Mouse (Mus musculus) yolk sac, embryonic 10.5 days (tissue): ENCODE measurements around the gene H2-DMb2.
"Not testable (repeated sequence)": the region's sequence is repeated elsewhere in the genome, so short reads cannot be mapped to it uniquely, and the experiment has no call there.

Experiments used
- DNase-seq: peaks from one replicate; pipeline ENCODE4 v3.0.0-alpha.2; 2017; ENCODE audit warnings: low spot score

The H2-DMb2 gene

DNA sequence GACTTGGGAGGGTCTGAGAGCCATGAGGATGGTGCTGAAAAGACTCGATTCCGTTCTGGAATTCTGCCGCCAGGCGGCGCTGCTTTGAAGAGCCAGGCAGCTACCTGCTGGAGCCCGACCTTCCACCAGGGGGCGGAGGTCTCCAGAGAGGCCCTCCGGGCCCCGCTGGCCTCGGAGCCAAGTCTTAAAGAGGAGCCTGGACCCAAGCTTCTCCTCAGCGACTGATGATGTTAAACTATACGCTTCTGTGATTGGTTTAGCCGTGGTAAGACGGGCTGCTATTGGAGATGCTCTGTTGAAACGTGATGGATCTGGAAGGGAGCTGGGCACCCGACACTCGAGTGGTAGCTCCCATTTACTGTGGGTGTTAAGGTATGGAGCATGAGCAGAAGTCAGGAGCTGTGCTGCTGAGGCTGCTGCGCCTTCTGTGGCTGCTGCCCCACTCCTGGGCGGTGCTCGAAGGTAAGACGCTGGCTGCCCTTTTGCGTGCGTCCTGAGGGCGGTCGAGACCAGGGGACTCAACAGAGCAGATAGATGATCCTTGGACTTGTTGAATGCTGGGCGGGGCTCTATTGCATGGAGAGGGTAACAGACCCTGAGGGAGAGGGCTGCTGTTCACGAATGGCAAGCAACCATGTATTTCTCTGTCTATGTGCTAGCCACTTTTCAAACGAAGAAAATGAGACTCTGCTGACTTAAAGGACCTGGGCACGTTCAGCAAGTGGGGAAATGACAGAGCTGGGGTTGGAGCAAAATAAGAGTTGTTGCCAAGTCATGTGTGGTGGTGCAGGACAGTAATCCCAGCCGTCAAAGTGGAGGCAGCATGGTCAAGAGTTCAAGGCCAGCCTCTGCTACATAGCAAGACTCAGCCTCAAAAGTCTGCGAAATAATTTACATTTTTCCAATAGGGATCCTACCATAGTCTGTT is 7.5 kb upstream of the H2-DMb2 start:
- DNase-seq, result peak; percentile 90

DNA sequence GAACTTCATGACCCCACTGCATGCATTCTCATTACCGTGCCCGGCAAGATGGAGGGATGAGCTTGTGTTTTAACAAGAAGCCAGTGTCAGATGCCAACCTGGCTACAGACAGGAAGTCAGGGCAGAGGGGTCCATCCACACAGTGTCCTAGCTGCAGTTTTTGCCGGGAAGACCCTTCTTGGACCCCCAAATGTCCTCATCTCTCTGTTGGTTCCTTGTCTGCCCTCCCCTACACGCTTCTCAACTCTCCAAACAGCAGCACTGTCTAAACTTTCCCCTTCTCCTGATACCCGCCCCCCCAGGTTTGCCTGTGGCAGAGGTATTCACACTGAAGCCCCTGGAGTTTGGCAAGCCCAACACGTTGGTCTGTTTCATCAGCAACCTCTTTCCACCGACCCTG is 5.5 kb upstream of the H2-DMb2 start:
- DNase-seq, result no peak

DNA sequence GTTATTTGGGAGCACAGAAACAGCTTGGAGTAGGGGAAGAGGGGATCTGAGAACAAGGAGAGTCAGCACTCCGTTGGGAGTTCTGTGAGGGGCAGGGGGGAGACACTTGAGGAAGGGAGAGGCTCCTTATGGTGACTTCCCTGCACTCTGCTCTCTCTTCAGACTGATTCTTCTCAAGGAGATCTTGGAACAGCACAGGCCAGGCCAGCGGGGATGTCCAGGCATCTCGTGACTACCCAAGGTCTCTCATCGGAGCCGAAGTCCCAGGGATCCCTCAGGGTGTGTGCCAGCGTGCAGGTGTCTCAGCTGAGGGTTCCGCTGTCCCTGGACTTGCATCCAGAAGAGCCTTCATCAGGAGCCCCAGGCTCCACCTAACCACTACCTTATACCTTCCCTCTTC is 4.5 kb upstream of the H2-DMb2 start:
- DNase-seq, result no peak

DNA sequence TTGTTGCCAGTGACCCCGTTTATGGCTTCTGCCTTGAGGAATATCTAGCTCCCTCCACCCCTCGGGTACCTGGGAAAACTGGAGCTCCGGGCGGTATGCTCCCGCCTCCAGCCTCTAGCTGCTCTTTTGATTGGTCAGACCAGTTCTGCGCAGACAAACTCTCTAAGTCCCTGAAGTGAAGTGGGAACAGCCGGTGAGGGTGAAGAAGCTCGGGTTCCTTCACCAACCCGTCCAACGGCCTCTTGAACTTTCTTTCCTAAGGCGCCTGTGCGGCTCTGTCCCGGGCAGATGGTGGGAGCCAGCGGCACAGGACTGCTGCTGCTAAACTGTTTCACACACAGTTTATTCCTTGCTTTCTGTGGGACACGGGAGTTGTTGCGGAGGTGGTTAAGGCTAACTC is 3.7 kb upstream of the H2-DMb2 start:
- peak; percentile 51 for DNase-seq

DNA sequence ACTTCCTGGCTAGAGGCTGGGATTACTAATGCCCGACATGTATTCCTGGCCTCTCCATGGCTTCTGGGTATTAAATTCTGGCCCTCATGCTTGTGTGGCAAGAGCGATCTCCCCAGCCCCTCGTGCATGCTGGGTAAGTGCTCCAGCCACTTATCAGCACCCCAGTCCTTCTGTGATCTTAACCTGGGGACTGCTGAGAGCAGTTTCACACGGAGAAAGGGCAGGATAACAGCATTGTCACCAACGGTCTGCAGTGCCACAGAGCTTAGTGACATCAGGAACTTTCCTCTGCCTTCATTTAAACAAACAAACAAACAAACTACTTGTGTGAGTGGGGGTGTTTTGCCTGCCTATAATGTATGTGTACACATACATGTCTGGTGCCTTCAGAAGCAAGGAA is 2.9 kb upstream of the H2-DMb2 start:
- DNase-seq, result no peak

DNA sequence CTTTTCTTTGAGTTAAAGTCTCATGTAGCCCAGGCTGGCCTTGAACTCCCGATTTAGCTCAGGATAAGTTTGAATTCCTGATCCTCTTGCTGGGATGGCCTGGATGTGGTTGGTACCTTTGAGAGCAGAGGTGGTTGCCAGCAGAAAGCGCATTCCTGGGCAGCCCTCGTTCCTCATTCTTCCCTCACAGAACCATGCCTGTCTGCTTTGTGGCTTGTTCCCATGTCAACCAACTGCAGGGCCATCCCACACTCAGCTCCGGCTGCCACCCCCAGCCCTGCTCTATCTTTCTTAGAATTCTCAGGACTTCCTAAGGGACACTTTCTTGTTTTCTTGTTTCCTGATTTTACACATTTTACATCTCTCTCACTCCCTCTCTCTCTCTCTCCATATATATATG is 1.7 kb upstream of the H2-DMb2 start:
- no peak for DNase-seq

DNA sequence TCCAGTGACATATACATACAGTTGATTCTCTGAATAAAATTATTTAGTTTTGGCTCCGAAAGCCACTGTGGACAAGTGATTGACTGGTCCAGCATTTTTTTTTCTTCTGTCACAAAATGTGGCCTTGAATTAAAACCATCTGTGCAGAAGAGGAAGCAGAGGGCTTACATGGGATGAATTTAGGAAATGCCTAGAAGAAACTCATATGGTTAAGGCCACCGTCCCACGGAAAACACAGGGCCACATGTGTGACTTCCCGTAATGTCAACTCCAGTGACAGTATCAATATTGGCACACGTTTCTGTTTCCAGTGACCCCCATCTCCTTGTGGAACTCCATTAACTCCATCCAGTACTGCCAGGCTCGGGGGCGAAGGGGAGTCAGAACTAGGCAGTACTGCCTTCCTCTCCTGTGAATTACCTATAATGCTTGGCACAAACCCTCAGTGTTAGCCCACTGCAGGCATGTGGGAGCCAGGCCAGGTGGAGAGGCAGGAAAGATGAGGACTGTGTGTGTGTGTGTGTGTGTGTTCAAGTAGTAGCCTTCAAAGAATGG is 574 bp upstream of the H2-DMb2 start:
- no peak for DNase-seq

DNA sequence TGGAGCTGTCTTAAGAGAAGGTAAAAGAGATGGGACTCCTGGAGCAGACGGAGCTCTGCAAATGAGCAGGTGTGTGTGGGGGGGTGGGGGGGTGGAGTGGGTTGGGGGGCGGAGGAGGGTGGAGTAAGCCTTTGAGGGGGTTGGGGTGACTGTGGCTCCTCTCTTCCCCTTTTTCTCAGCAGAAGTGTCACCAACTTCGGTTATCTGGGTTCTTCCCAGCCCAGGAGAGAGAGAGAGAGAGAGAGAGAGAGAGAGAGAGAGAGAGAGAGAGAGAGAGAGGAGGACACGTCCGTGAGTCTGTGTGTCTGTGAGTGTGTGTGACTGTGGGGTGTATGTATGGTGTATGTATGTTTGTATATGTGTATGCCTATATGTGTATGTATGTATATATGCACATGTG is 354 bp downstream of the H2-DMb2 start:
- no peak for DNase-seq

DNA sequence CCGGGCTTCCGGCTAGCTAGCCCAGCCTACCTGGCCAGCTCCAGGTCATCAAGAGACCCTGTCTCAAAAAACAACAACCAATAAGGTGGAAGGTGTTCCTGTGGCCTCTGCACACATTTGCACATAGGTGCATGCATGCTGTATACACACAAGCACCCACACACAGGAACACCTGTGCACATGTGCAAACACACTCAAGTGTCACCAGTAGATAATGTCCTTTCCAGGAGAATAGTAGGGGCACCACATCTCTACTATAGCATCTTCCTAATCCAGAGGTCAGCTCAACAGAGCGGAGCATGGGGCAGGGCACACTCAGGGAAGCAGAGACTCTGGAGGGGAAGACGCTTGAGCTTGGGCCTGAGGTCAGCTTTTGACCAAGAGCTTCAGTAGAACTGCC is 1.1 kb downstream of the H2-DMb2 start:
- not testable (repeated sequence) for DNase-seq

DNA sequence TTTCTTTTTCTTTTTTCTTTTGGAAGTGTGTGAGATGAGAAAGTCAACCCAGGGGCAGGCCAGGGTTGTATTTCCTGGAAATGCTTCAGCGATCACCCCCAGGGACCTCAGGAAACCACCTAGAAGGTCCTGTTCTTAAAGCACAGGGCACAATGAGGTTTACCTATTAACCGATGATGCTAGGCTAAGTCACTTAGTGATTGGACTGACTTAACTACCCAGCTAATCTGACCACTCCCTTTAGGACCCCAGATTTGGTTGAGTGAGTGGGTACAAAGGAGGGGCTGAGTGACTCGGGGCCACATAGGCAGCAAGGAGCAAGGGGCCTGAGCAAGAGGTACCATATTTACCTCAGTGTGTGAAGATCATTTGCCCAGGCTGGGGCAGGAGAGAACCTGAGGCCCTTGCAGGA is 1.9 kb downstream of the H2-DMb2 start:
- no peak for DNase-seq

DNA sequence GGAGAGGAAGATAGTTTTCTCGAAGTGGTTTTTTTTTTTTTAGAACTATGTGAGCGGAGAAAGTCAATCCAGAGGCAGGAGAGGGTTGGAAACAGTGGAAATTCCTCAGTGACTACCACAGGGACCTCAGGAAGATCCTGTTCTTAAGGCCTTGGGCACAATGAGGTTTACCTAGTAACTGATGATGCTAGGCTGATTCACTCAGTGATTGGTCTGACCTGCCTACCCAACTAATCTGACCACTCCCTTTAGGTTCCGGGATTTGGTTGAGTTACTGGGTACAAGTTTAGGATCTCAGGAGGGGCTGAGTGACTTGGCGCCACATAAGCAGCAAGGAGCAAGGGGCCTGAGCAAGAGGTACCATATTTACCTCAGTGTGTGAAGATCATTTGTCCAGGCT is 9.8 kb downstream of the H2-DMb2 start, which contains the start of gene H2-DMb1:
Gene H2-DMb1 (plus strand): TSS at position 150 of the 400 bp plus-strand sequence.
- DNase-seq, result no peak

DNA sequence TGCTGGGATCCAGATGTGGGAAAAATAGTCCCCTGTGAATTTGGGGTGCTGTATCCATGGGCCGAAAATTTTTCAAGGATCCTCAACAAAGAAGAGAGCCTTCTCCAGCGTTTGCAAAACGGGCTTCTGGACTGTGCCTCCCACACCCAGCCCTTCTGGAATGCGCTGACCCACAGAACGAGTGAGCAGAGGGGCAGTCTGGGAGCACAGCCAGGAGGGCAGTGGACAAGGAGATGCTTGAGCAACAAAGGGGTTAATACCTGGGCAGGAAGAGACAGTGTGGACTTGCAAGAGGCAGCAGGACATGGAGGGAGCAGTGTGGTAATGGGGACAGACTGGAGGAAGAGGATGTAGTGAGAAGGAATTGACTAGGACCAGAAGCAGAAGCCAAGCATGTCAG is 12.4 kb downstream of the H2-DMb2 start:
- DNase-seq, result no peak

DNA sequence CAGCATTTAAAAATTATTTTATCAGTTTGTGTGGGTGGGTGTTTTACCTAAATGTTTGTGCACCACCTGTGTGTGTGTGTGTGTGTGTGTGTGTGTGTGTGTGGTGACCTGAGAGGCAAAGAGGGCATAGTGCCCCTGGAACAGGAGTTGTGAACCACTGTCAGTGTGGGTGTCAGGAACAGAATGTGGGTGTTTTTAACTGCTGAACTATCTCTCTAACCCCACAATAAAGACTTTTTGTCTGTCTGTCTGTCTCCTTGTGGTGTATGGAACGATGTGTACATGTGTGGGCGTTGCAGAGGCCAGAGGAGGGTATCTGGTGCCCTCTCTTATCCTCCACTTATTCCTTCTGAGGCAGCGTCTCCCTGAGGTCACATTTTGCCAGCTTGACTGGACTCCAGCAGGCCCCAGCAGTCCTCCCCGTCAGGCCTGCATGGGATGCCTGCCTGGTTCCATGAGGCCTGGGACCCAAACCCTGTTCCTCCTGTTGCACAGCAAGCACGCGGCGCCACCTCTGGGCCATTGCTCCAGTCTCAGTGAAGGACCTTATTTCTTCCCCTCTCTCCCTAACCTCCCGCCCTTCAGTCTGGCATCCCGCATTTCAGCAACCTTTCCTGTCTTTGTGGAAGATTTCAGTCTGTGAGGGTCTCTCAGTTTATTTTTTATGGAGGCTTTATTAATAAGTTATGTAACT is 21.2 kb downstream of the H2-DMb2 start:
- no peak for DNase-seq

DNA sequence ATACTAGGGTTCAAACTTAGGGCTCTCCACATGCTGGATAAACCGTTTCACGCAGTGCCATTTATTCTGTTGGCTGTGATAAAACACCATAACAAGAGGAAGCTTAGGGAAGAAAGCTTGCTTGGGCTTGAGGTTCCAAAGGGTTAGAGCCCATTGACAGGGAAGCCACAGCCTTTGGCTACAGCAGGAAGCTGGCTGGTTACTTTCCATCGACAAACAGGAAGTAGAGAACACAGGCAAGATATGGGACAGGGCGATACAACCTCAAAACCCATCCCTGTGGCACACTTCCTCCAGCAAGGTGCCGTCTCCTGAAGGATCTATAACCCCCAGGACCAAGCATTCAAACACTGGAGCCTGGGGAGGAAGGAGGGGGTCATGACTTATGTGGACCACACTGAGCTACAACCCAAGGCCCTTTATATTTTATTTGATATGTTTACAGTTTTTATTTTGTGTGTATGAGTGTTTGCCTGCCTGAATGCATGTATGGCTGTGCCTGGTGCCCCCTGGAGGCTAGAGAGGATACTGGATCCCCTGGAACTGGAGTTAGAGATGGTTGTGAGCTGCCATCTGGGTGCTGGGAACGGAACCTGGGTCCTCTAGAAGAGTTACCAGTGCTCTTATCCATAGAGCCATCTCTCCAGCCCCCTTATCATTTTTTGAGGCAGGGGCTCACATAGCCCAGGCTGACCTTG is 22.1 kb downstream of the H2-DMb2 start:
- DNase-seq, result no peak

DNA sequence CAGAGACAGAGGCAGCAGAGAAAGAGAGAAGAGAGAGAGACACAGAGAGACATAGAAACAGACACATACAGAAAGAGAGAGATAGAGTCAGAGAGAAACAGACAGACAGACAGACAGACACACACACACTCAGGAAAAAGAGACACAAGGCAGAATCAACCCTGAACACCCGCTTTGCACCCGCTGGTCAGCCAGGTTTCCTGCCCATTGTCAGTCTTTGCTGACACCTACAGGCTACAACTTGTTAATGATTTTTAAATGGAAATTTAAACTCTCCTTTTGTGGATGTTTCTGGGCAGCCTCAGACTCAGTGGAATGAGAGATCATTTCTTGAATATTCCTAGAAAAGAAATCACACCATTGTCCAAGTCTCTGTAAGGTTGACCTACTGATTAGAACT is 26.2 kb downstream of the H2-DMb2 start:
- peak; percentile 9 for DNase-seq

DNA sequence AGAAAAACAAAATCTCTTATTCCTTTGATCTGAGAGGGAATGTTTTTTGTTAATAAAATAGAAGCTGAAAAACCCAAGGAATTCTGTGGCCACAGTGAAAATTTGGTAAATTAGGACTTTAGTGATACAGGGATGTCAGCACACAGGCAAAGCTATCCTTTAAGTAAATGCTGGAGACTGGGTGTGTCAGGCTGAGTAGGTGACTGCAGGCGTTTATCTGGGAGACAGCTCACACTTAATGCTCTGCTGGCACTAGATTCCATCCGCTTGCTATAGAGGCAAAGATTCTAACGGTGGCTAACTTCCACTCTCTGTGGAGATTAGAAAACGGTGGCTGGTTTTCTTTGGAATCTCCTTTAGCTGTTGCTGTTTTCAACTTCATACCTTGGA is 27.4 kb downstream of the H2-DMb2 start:
- DNase-seq, result no peak

DNA sequence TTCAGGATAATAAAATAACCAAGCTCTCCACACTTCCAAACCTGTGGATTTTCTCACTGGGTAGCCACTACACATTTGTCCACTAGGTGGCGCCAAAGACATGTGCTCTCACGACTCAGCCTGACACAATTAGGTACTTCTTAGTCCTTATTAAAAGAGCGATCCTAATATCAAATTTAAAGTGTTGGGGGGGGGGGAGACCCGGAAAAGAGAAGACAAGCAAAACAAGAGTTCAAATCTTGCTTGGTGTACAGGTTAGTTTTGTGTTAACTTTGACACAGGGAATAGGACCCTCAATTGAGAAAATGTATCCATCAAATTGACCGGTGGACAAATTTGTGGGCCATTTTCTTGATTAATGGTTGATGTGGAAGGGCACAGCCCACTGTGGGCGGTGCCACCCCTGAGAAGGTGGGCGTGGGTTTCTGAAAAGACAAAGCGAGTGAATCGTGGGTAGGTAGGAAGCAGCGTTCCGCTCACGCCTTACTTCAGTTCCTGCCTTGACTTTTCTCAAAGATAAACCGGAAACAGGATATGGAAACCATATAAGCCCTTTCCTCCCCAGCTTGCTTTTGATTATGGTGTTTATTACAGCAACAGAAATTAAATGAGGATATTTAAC is 27.9 kb downstream of the H2-DMb2 start:
- peak; percentile 32 for DNase-seq

DNA sequence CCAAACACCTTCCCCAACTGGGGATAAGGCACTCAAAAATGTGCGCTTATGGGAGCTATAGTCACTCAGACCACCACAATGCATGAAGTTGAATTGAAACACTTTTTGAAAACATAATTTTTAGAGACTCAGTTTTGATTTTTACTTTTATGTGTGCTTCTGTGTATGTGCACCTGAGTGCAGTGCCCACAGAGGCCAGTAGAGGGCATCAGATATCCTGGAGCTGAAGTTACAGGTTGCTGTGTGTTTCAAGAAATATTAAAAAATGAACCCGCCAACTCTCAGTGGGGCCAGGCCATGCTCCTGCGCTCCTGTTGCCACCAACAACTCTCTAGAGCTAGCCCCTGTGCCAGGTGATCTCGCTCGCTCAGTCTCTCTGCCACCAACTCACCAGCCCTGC is 29.4 kb downstream of the H2-DMb2 start:
- no peak for DNase-seq

DNA sequence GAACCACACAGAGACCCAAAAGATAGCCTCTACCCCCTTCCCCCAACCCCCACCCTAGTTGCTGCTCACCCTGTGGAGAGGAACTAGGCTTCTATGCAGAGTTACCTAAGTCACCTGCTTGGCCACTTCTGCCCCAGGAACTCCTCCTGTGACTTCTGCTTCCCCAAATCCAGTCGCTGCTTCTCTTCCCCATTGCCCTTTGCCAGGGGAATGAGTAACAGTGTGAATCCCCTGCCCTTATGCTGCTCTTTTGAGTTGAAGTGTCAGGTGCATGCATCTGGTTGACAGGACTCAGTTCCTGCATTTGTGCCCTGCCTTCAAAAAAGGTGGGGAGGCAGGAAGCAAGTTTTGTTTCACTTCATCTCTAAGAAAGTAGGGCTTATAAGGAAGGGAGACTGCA is 31.0 kb downstream of the H2-DMb2 start:
- DNase-seq, result no peak

DNA sequence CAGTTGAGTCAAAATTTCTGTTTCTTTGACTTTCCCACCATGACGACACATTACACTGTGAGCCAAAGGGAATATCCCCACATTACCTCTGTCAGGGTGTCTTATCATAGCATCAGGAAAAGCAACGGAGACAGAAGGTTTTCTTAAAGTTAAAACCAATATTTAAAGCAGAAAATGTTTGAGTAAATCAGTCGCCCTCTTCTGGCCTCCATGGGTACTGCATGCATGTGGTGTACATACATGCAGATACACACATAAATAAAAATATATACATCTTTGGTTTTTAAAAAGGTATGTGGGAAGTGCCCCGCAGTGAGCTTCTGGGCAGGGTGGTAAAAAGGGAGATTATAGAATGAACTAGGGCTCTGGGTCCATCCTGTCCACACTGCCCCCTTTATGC is 34.1 kb downstream of the H2-DMb2 start:
- no peak for DNase-seq

DNA sequence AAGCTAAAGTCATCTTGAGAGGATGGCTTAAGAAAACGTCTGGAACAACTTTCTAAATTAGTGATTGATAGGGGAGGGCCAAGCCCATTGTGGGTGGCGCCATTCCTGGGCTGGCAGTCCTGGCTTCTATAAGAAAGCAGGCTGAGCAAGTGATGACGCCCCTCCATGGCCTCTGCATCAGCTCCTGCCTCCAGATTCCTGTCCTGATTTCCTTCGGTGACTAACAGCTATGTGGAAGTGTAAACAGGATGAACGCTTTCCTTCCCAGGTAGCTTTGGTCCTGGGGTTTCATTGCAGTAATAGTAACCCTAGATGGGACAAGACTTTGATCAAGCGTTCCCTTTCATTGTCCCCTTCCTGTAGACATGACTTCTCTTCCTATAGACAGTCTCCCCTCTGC is 35.9 kb downstream of the H2-DMb2 start:
- no peak for DNase-seq
